Mouse (Mus musculus): ENCODE measurements around the gene Atpaf1. TPM values are rescaled to one million over a fixed set of nuclear protein-coding genes. Genes with fewer than 3 reads are reported as not detected.
A peak's percentile ranks its signal among the peaks of the same experiment; 100 is the strongest.

Gene Atpaf1
- total RNA-seq, 1 experiment from 2014 or later: 3.2 TPM

GRCm38 (mm10) chr4:115838696-115839641 lies 54.4 kb downstream of the Atpaf1 start, which contains the start of gene Mknk1:
Gene Mknk1, plus strand, starts transcription at chr4:115839198.
- peak; percentile 93 for ATAC-seq (replicated peaks; ENCODE audit: insufficient number of reproducible peaks, low FRiP score, low TSS enrichment, poor library complexity, severe bottlenecking)

DNA sequence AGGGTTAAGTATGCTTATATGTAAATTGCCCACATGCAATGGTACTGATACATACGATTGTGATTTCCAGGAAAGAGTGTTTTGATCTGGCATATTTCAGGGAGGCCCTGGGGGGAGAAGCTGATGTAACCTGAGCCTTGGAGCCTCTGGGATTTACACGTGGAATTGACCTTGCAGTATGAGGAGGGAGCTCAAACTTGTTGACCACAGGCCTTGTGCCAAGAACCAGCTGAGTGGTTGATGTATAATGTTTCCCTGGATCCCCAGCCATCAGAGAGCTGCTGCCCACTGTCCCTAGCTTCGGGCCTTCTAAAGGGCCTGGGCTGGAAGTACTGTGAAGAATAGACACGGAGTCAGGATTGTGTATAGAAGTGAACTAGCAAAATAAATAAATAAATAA lies 55.3 kb downstream of the Atpaf1 start:
- ATAC-seq (replicated peaks; ENCODE audit: insufficient number of reproducible peaks, low FRiP score, low TSS enrichment, poor library complexity, severe bottlenecking): no peak

GRCm38 (mm10) chr4:115840842-115841241 lies 56.2 kb downstream of the Atpaf1 start:
- ATAC-seq (replicated peaks; ENCODE audit: insufficient number of reproducible peaks, low FRiP score, low TSS enrichment, poor library complexity, severe bottlenecking): no peak

GRCm38 (mm10) chr4:115846656-115847055 lies 62.0 kb downstream of the Atpaf1 start:
- no peak for ATAC-seq (replicated peaks; ENCODE audit: insufficient number of reproducible peaks, low FRiP score, low TSS enrichment, poor library complexity, severe bottlenecking)

DNA sequence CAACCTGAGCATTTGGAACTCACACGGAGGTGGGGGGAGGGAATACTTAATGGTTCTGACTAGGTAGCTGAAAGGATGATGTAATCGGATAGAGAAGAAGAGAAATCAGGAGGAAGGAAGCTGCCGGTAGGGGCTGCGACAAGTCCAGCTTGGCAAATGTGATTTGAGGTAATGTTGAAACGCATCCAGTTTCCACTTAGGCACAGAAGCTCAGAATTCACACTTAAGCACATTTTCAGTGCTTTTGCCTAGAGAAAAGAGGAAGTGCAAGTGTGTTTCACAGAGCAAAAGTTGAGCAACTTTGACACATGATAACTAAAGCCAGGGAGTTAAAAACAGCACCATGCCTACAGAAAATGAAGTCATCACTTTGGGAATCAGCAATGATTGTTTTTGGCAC lies 62.8 kb downstream of the Atpaf1 start:
- ATAC-seq (replicated peaks; ENCODE audit: insufficient number of reproducible peaks, low FRiP score, low TSS enrichment, poor library complexity, severe bottlenecking): peak; percentile 80

- ATAC-seq (replicated peaks; ENCODE audit: insufficient number of reproducible peaks, low FRiP score, low TSS enrichment, poor library complexity, severe bottlenecking): no peak; the same call in 1 of the 2 replicates
These were observed 63.5 kb downstream of the Atpaf1 start for GRCm38 (mm10) chr4:115848083-115848482.

GRCm38 (mm10) chr4:115848990-115849677 lies 64.5 kb downstream of the Atpaf1 start:
- no peak for ATAC-seq (replicated peaks; ENCODE audit: insufficient number of reproducible peaks, low FRiP score, low TSS enrichment, poor library complexity, severe bottlenecking)

DNA sequence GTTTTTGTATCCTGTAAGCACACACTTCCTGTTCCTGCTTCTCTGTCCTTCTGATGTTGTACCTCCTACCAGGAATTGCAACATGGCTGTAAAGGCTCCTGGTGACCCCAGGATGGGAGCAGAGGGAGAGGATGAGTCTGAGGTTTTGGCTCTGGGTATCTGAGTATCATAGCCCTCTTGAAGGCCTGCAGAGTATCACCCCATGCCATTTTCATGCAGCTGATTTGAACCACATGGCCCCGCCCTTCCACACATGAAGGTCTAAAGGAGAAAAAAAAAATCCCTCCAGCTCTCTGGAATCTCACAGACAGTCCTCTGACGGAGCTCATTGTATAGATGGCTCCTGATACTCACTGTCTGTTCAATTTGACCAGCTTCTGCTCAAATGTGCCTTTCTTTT lies 65.5 kb downstream of the Atpaf1 start:
- no peak for ATAC-seq (replicated peaks; ENCODE audit: insufficient number of reproducible peaks, low FRiP score, low TSS enrichment, poor library complexity, severe bottlenecking)

DNA sequence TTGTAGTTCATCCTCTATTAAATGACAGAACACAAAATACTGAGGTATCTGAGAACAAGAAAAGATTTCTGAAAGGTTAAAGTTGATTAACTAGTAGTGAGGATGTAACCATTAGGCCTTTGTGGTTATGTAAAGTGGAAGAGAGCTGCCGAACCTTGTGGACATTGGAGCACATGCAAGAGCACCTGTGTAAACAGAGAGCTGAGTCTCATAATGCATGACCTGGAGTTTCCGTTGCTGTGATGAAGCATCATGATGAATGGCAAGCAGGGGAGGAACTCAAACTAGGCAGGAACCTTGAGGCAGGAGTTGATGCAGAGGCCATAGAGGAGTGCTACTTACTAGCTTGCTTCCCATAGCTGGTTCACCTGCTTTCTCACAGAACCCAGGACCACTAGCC lies 66.0 kb downstream of the Atpaf1 start:
- no peak for ATAC-seq (replicated peaks; ENCODE audit: insufficient number of reproducible peaks, low FRiP score, low TSS enrichment, poor library complexity, severe bottlenecking)

GRCm38 (mm10) chr4:115851569-115851968 lies 67.0 kb downstream of the Atpaf1 start:
- ATAC-seq (replicated peaks; ENCODE audit: insufficient number of reproducible peaks, low FRiP score, low TSS enrichment, poor library complexity, severe bottlenecking): no peak

GRCm38 (mm10) chr4:115855100-115855499 lies 70.5 kb downstream of the Atpaf1 start:
- ATAC-seq (replicated peaks; ENCODE audit: insufficient number of reproducible peaks, low FRiP score, low TSS enrichment, poor library complexity, severe bottlenecking): no peak

DNA sequence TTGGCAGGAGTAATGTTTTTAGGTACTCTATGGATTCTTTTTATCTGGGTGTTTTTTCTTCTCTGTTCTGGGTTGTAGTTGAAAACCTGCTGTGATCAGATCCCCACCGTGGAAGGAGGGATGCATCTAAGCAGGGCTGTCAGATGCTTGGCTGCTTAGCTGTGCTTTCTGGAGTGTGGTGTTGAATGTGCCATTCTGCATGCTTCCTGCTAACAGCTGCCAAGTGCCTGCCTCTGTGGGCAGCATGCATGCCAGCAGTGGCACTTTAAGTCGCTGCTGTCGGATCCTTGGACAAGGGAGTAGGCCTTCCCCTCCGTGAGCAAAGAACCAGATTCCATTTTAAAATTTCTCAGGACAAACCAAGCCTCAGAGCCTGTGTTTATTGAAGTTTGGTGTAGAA lies 71.0 kb downstream of the Atpaf1 start:
- ATAC-seq (replicated peaks; ENCODE audit: insufficient number of reproducible peaks, low FRiP score, low TSS enrichment, poor library complexity, severe bottlenecking): no peak

GRCm38 (mm10) chr4:115856282-115856681 lies 71.7 kb downstream of the Atpaf1 start:
- ATAC-seq (replicated peaks; ENCODE audit: insufficient number of reproducible peaks, low FRiP score, low TSS enrichment, poor library complexity, severe bottlenecking): no peak

DNA sequence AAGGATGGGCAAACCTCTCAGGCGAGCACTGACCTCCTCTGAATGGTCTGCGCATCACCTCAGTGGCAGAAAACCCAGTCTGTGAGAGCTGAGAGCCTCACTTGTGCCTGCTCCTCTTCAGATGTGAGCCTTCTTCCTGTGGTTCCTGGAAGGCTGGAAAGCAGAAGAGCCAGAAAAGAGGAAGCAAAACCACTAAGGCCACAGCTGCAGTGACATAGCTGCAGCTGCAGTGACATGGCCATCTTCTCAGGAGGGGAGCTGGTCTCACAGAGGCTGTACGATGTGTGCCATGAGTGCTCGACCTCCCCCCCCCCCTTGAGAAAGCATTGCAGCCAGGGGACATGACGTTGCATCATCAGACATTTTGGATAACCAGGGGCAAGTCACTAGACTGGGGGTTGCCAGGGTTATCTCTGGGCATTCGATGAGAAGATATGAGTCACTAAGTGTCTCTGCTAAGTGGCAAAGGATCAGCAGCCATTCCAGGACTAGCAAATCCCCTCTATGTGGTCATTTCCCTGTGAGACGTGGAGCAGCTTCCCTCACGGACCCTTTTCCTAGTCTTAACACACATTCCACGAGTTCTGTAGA lies 72.8 kb downstream of the Atpaf1 start:
- ATAC-seq (replicated peaks; ENCODE audit: insufficient number of reproducible peaks, low FRiP score, low TSS enrichment, poor library complexity, severe bottlenecking): peak; percentile 91

DNA sequence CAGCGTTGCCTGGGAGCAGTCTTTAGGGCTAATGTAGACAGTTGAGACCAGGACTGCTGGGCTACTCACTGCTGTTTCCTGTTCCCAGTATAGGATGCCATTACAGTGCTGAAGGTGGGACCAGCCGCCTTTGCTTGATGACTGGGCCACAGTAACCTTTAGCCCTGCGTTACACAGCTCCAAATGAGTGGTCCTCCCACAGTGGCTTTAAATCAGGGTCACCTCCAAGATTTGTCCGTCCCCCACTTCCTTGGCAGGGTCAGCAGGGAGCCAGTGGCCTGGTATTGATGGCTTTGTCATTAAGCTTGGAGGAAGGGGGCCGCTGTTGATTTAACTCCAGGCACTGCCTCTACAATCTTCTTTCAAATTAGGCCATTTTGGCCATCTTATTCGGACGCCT lies 78.7 kb downstream of the Atpaf1 start:
- ATAC-seq (replicated peaks; ENCODE audit: insufficient number of reproducible peaks, low FRiP score, low TSS enrichment, poor library complexity, severe bottlenecking): no peak

DNA sequence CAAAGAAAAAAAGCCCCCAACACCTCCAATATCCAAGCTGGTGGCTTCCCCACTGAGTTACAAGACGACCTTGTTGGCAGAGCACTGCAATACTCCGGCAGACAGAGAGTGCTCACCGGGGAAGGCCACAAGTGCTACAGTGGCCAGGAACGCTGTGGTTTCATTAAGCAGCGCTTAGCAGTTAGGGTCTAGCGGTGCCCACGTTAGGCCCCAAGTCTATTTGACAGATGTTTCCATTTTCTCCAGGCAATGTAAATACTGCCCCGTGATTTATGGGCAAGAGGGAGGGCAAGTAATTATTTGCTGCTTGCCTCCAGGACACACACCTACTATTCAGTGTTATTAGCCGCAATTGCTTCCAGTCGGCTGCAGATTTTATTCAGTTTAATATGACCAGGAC lies 79.3 kb downstream of the Atpaf1 start:
- ATAC-seq (replicated peaks; ENCODE audit: insufficient number of reproducible peaks, low FRiP score, low TSS enrichment, poor library complexity, severe bottlenecking): no peak

Measured in monocyte, adult 5-6 weeks (primary cell).